Comparison of ENCODE assay signal across 30 mouse cellular contexts in the genomic region with DNA sequence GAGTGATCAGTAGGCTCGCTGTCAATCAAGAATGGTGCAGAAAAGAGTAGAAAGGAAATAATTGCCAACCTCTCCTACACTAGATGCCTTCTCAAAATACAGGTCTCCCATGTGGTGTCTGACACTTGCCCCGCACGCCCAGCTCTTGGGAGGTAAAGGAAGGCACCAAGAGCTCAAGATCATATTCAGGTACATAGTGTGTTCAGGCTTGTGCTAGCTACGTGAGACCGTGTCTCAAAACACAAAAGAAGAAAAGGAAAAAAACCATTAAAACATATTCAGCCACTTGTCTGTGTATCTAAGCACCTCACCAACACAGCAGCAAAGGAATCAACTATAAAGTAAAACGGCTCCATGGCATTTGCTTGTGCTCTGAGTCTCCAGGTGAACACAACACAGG.
"Had no signal": no experiment of that assay in that cellular context is flagged by ENCODE, and none has a peak within 500 bp of the region (broad histone marks: within the 10 kb centered on the region; RNA-seq: fewer than 3 reads in every experiment).

No protein-coding gene starts in this region.

- H3K27me3 ChIP-seq: limb, embryonic 12.5 days; limb, embryonic 13.5 days; limb, embryonic 15.5 days; liver, embryonic 12.5 days; liver, embryonic 13.5 days; liver, embryonic 15.5 days; lung, embryonic 15.5 days; megakaryocyte, embryonic 14.5 days; midbrain, embryonic 12.5 days; midbrain, embryonic 13.5 days; neural tube, embryonic 12.5 days had no signal

- H3K4me1 ChIP-seq: limb, embryonic 10.5 days; limb, embryonic 12.5 days; limb, embryonic 13.5 days; limb, embryonic 15.5 days; liver, embryonic 12.5 days; liver, embryonic 13.5 days; liver, embryonic 15.5 days; lung, embryonic 15.5 days; megakaryocyte, embryonic 14.5 days; neural tube, embryonic 12.5 days had no signal

- H3K9ac ChIP-seq: limb, embryonic 12.5 days; limb, embryonic 13.5 days; limb, embryonic 15.5 days; liver, embryonic 12.5 days; liver, embryonic 13.5 days; liver, embryonic 14.5 days; liver, embryonic 15.5 days; liver, postnatal 0 days; lung, embryonic 14.5 days; lung, embryonic 15.5 days; midbrain, embryonic 12.5 days; midbrain, embryonic 13.5 days; neural tube, embryonic 12.5 days had no signal

- H3K9me3 ChIP-seq: limb, embryonic 10.5 days; limb, embryonic 12.5 days; limb, embryonic 13.5 days; limb, embryonic 15.5 days; liver, embryonic 12.5 days; liver, embryonic 13.5 days; liver, embryonic 15.5 days; lung, embryonic 15.5 days; megakaryocyte, embryonic 14.5 days; midbrain, embryonic 10.5 days; midbrain, embryonic 12.5 days; midbrain, embryonic 13.5 days; neural tube, embryonic 12.5 days had no signal

- H3K4me2 ChIP-seq: limb, embryonic 12.5 days; limb, embryonic 13.5 days; limb, embryonic 15.5 days; liver, embryonic 11.5 days; liver, embryonic 12.5 days; liver, embryonic 13.5 days; liver, embryonic 15.5 days; lung, embryonic 14.5 days; lung, embryonic 15.5 days; midbrain, embryonic 12.5 days; midbrain, embryonic 13.5 days; neural tube, embryonic 12.5 days had no signal

- H3K4me3 ChIP-seq: limb, embryonic 10.5 days; limb, embryonic 12.5 days; limb, embryonic 13.5 days; limb, embryonic 15.5 days; liver, embryonic 12.5 days; liver, embryonic 13.5 days; liver, embryonic 15.5 days; lung, embryonic 15.5 days; megakaryocyte, embryonic 14.5 days; midbrain, embryonic 10.5 days; midbrain, embryonic 12.5 days; midbrain, embryonic 13.5 days; myocyte; neural tube, embryonic 12.5 days had no signal

- DNase-seq: left cerebral cortex, postnatal 4 days; liver; liver, embryonic 13.5 days; liver, postnatal 0 days; lung, adult 18-20 months; lung, adult 2 months; lung, embryonic 14.5 days; lung, postnatal 10 days; lung, postnatal 14 days; lung, postnatal 36 days; lung, postnatal 4 days; midbrain, embryonic 14.5 days had no signal

- ATAC-seq: liver, embryonic 12.5 days; liver, postnatal 0 days; lung, postnatal 0 days; midbrain, embryonic 13.5 days; midbrain, embryonic 16.5 days had no signal

- H3K27ac ChIP-seq: limb, embryonic 10.5 days; limb, embryonic 12.5 days; limb, embryonic 13.5 days; limb, embryonic 15.5 days; liver, embryonic 12.5 days; liver, embryonic 13.5 days; liver, embryonic 14.5 days; liver, embryonic 15.5 days; lung, embryonic 15.5 days; macrophage; midbrain, embryonic 10.5 days; midbrain, embryonic 12.5 days; midbrain, embryonic 13.5 days; neural tube, embryonic 12.5 days had no signal

- H3K36me3 ChIP-seq: liver, embryonic 12.5 days; liver, embryonic 13.5 days; liver, embryonic 15.5 days had no signal
